Mouse (Mus musculus) embryonic facial prominence, embryonic 12.5 days (tissue): ENCODE results near the gene Abca6. TPM values are rescaled to one million over a fixed set of nuclear protein-coding genes. Genes with fewer than 3 reads are reported as not detected.
A peak's percentile ranks its signal among the peaks of the same experiment; 100 is the strongest.

Experiments
- ATAC-seq: fragments of 200-750 bp; cut with Nextera tagmentation; 2 replicates; pipeline ENCODE4 v1.8.0; 2017; ENCODE audit not compliant: insufficient number of reproducible peaks, insufficient read depth, low FRiP score, low TSS enrichment
- H3K27ac ChIP-seq: fragments of 300-500 bp; sonication (generic); 2 replicates; pipeline ENCODE4 v1.5.1; 2016; ENCODE audit warnings: mild to moderate bottlenecking
- H3K27me3 ChIP-seq: fragments of 300-500 bp; sonication (generic); 2 replicates; pipeline ENCODE4 v1.6.1; 2016; ENCODE audit warnings: mild to moderate bottlenecking, moderate library complexity
- H3K36me3 ChIP-seq: fragments of 300-500 bp; sonication (generic); 2 replicates; pipeline ENCODE4 v1.6.1; 2016; ENCODE audit warnings: mild to moderate bottlenecking
- H3K4me1 ChIP-seq: fragments of 300-500 bp; sonication (generic); 2 replicates; pipeline ENCODE4 v1.6.1; 2016
- H3K4me2 ChIP-seq: fragments of 300-500 bp; sonication (generic); replicated peaks from 2 replicates; pipeline ENCODE4 v1.6.1; 2016; ENCODE audit warnings: mild to moderate bottlenecking, moderate library complexity
- H3K4me3 ChIP-seq: fragments of 300-500 bp; sonication (generic); 2 replicates; pipeline ENCODE4 v1.5.1; 2016; ENCODE audit warnings: mild to moderate bottlenecking
- H3K9ac ChIP-seq: fragments of 300-500 bp; sonication (generic); 2 replicates; pipeline ENCODE4 v1.6.1; 2016; ENCODE audit warnings: mild to moderate bottlenecking, moderate library complexity
- H3K9me3 ChIP-seq: fragments of 300-500 bp; sonication (generic); 2 replicates; pipeline ENCODE4 v1.6.1; 2016; ENCODE audit warnings: mild to moderate bottlenecking, moderate library complexity
- WGBS: fragments of 180-500 bp; shearing (Covaris S2); methylation state at CpG from one replicate; pipeline ENCODE4 v1.1.7; 2016; 5-methylcytosine and 5-hydroxymethylcytosine counted together
- polyA plus RNA-seq: library from polyadenylated mRNA; unstranded; fragments of >200 nt; fragmentation: Nextera tagmentation; extraction: Ambion mirVana; gene quantifications from 2 replicates; pipeline ENCODE4 v1.2.1, GENCODE M21; 2016

Abca6 gene
- 0.63 and 0.76 TPM in 2 replicates for polyA plus RNA-seq

- Histone ChIP-seq H3K27ac (no peak within 1 kb of the TSS), H3K9ac (no peak within 1 kb of the TSS), H3K4me1 (no peaks in the 10 kb centered on the region), H3K9me3 (no peaks in the 10 kb centered on the region), H3K27me3 (no peaks in the 10 kb centered on the region), H3K4me3 (peak within 1 kb of the TSS; percentile 12; the same call in 1 of the 2 replicates), H3K4me2 (peak within 1 kb of the TSS; percentile 42), H3K36me3 (no peaks in the 10 kb centered on the region)
- no peak for ATAC-seq
- 10% methylated on average over 8 of the region's 8 CpGs for WGBS
Observed at GRCm38 (mm10) chr11:110251534-110251933, at the start of gene Abca6. Gene Abca6, minus strand, starts transcription at chr11:110251776.

GRCm38 (mm10) chr11:110297917-110298533, 46.4 kb upstream of the Abca6 start:
- Histone ChIP-seq H3K9me3 (no peaks in the 10 kb centered on the region), H3K27ac (no peak overlapping the region), H3K36me3 (no peaks in the 10 kb centered on the region), H3K27me3 (no peaks in the 10 kb centered on the region), H3K4me3 (no peak overlapping the region), H3K4me2 (no peak overlapping the region), H3K9ac (no peak overlapping the region), H3K4me1 (no peaks in the 10 kb centered on the region; the same call in 1 of the 2 replicates)
- WGBS = 80% methylated on average over 13 of the region's 13 CpGs
- ATAC-seq = no peak

GRCm38 (mm10) chr11:110290586-110290985, 39.0 kb upstream of the Abca6 start:
- peaks cover 3% of the 10 kb centered on the region; the same call in 1 of the 2 replicates for H3K36me3 ChIP-seq
- no peaks in the 10 kb centered on the region for H3K27me3 ChIP-seq
- H3K9ac ChIP-seq = no peak overlapping the region
- ATAC-seq = no peak
- H3K27ac ChIP-seq = no peak overlapping the region
- WGBS = 79% methylated on average over 2 of the region's 2 CpGs
- no peak overlapping the region for H3K4me2 ChIP-seq
- peaks cover 7% of the 10 kb centered on the region; the same call in 1 of the 2 replicates for H3K4me1 ChIP-seq
- H3K9me3 ChIP-seq = no peaks in the 10 kb centered on the region
- H3K4me3 ChIP-seq = no peak overlapping the region

- H3K27me3 ChIP-seq = no peaks in the 10 kb centered on the region
- 85% methylated on average over 3 of the region's 3 CpGs for WGBS
- ATAC-seq = no peak
Observed at GRCm38 (mm10) chr11:110288423-110288822, 36.8 kb upstream of the Abca6 start.

GRCm38 (mm10) chr11:110287694-110288093, 36.1 kb upstream of the Abca6 start:
- no peaks in the 10 kb centered on the region for H3K9me3 ChIP-seq
- peaks cover 7% of the 10 kb centered on the region; the same call in 1 of the 2 replicates for H3K4me1 ChIP-seq
- ATAC-seq = no peak
- H3K27me3 ChIP-seq = no peaks in the 10 kb centered on the region
- H3K27ac ChIP-seq = no peak overlapping the region
- H3K4me3 ChIP-seq = no peak overlapping the region
- peaks cover 3% of the 10 kb centered on the region; the same call in 1 of the 2 replicates for H3K36me3 ChIP-seq
- 67% methylated on average over 9 of the region's 9 CpGs for WGBS
- H3K4me2 ChIP-seq = no peak overlapping the region
- H3K9ac ChIP-seq = no peak overlapping the region

More at GRCm38 (mm10) chr11:110288423-110288822, 36.8 kb upstream of the Abca6 start:
- Histone ChIP-seq H3K4me1 (peaks cover 7% of the 10 kb centered on the region; the same call in 1 of the 2 replicates), H3K9ac (no peak overlapping the region), H3K36me3 (peaks cover 3% of the 10 kb centered on the region; the same call in 1 of the 2 replicates), H3K4me3 (no peak overlapping the region), H3K9me3 (no peaks in the 10 kb centered on the region), H3K27ac (no peak overlapping the region), H3K4me2 (no peak overlapping the region)

- Histone ChIP-seq H3K27me3 (no peaks in the 10 kb centered on the region), H3K4me3 (no peak overlapping the region), H3K27ac (no peak overlapping the region), H3K36me3 (peaks cover 3% of the 10 kb centered on the region; the same call in 1 of the 2 replicates), H3K9me3 (no peaks in the 10 kb centered on the region), H3K9ac (no peak overlapping the region), H3K4me2 (no peak overlapping the region), H3K4me1 (peaks cover 7% of the 10 kb centered on the region; the same call in 1 of the 2 replicates)
- ATAC-seq = no peak
- 73% methylated on average over 3 of the region's 3 CpGs for WGBS
Observed at GRCm38 (mm10) chr11:110286331-110286730, 34.8 kb upstream of the Abca6 start.

DNA sequence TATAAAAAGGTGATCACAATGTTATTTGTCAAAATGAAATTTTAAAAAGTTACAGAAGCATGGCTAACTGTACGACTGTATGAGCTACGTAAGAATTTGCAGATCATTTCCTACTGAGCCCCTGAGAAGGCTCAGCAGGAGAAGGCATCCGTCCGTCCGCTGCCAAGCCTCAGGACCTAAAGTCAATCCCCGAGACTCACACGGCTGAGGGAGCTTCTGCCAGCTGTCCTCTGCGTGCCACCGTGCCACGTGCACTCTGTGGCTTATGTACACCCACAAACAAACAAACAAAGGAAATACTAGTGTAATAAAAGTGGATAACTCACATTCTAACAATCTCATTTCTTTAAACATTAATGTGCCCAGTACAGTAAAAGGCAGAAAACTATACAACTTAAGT, 33.3 kb upstream of the Abca6 start:
- 77% methylated on average over 10 of the region's 10 CpGs for WGBS
- Histone ChIP-seq H3K27ac (no peak overlapping the region), H3K27me3 (no peaks in the 10 kb centered on the region), H3K36me3 (no peaks in the 10 kb centered on the region), H3K4me3 (no peak overlapping the region), H3K9ac (no peak overlapping the region), H3K4me1 (peaks cover 7% of the 10 kb centered on the region; the same call in 1 of the 2 replicates), H3K9me3 (no peaks in the 10 kb centered on the region), H3K4me2 (no peak overlapping the region)
- ATAC-seq = no peak

DNA sequence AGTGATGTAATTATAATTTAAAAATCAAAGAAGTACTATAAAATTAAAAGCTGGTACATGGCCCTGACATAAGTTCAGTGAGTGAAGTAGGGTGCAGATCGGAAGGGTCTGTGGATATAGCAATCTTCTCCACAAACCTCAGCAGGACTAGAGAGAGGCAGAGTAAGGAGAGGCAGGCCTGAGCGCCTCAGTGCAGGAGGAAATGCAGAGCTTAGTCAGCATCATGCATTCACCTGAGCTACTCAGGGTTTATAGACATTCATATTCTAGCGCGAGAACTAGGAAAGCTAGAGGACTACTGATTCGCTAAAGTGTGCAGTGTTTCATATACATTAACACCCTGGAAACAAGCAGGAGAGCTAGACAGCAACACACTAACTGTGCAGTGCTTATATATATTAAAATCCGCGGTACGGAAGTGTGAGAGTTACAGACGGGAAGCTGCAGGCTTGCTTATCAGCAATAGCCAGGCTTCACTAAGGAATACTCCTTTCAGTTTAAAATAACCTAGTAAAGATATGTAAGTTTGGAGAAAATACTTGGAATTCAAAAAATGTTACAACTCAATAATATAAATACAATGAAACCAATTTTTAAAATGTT, 32.7 kb upstream of the Abca6 start:
- H3K36me3 ChIP-seq = no peaks in the 10 kb centered on the region
- H3K4me1 ChIP-seq = peaks cover 7% of the 10 kb centered on the region; the same call in 1 of the 2 replicates
- no peaks in the 10 kb centered on the region for H3K27me3 ChIP-seq
- 90% methylated on average over 9 of the region's 9 CpGs for WGBS
- no peaks in the 10 kb centered on the region for H3K9me3 ChIP-seq
- ATAC-seq = no peak
- no peak overlapping the region for H3K27ac ChIP-seq
- no peak overlapping the region for H3K4me2 ChIP-seq
- no peak overlapping the region for H3K9ac ChIP-seq
- no peak overlapping the region for H3K4me3 ChIP-seq

DNA sequence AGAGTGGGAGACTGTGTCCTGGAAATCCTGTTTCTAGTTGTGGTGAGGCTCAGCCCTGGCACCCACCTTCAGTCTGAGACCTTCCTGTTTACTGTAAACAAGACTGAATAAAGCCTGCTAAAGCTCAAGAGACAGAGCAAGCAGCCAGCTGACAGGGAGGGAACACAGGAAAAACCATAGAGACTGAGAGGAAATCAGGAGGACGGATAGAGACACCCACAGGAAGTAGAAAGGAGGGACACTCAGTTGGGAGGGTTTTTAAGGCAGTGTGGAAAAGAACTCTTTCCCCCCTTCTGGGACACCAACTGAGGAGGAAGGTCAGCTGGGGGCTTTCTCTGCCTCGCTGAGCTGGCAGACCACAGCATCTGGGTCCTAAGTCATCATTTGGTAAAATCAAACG, 23.2 kb upstream of the Abca6 start:
- H3K36me3 ChIP-seq = no peaks in the 10 kb centered on the region
- H3K4me1 ChIP-seq = no peaks in the 10 kb centered on the region
- WGBS = 54% methylated on average over 3 of the region's 3 CpGs
- ATAC-seq = no peak
- H3K4me2 ChIP-seq = no peak overlapping the region
- H3K4me3 ChIP-seq = no peak overlapping the region
- H3K27me3 ChIP-seq = no peaks in the 10 kb centered on the region
- no peaks in the 10 kb centered on the region for H3K9me3 ChIP-seq
- H3K9ac ChIP-seq = no peak overlapping the region
- H3K27ac ChIP-seq = no peak overlapping the region

DNA sequence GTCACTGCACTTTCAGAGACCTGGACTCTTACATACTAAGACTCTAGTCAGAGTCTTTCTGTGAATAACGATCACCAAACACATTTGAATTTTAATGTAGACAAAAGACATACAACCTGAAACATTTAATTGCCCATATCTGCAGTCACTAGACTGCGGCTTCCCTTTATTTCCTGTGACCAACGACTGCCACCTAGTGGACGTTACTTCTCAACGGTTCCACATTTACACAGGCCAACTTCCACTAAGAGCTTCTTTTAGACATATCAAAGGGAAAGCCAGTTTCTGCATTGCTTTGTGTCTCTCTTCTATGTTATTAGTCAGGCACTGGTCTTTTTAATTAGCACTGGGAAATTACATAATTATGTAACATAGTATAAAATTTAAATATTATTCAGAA, 20.2 kb upstream of the Abca6 start:
- Histone ChIP-seq H3K4me3 (no peak overlapping the region), H3K36me3 (no peaks in the 10 kb centered on the region), H3K9ac (no peak overlapping the region), H3K9me3 (no peaks in the 10 kb centered on the region), H3K27ac (no peak overlapping the region), H3K4me2 (no peak overlapping the region), H3K27me3 (no peaks in the 10 kb centered on the region), H3K4me1 (no peaks in the 10 kb centered on the region)
- WGBS = 5% methylated on average over 5 of the region's 5 CpGs
- 0 out of 2 replicates have a peak, but pooled peaks have one; percentile 41 for ATAC-seq

GRCm38 (mm10) chr11:110268244-110268844, 16.8 kb upstream of the Abca6 start:
- no peak overlapping the region for H3K9ac ChIP-seq
- 49% methylated on average over 8 of the region's 8 CpGs for WGBS

GRCm38 (mm10) chr11:110267232-110267631, 15.7 kb upstream of the Abca6 start:
- 96% methylated on average over 6 of the region's 6 CpGs for WGBS
- Histone ChIP-seq H3K27me3 (no peaks in the 10 kb centered on the region), H3K9me3 (no peaks in the 10 kb centered on the region), H3K4me2 (no peak overlapping the region), H3K9ac (no peak overlapping the region), H3K4me1 (no peaks in the 10 kb centered on the region), H3K4me3 (no peak overlapping the region), H3K36me3 (no peaks in the 10 kb centered on the region), H3K27ac (no peak overlapping the region)
- ATAC-seq = no peak

More at GRCm38 (mm10) chr11:110268244-110268844, 16.8 kb upstream of the Abca6 start:
- no peak overlapping the region for H3K27ac ChIP-seq
- no peak for ATAC-seq
- no peaks in the 10 kb centered on the region for H3K27me3 ChIP-seq
- H3K4me1 ChIP-seq = no peaks in the 10 kb centered on the region
- no peak overlapping the region for H3K4me2 ChIP-seq
- no peak overlapping the region for H3K4me3 ChIP-seq
- no peaks in the 10 kb centered on the region for H3K9me3 ChIP-seq
- no peaks in the 10 kb centered on the region for H3K36me3 ChIP-seq
